Comparison of ENCODE assay signal across 18 mouse cellular contexts in genomic region chr2:174792436-174793125, GRCm38 (mm10). TPM values are rescaled to one million over a fixed set of nuclear protein-coding genes. Genes with fewer than 3 reads are reported as not detected.
DNase-seq lines count a peak whose midpoint lies in the region; ATAC-seq lines count a peak whose summit lies in the region.
"Had no signal": no experiment of that assay in that cellular context is flagged by ENCODE, and none has a peak within 500 bp of the region (broad histone marks: within the 10 kb centered on the region; RNA-seq: fewer than 3 reads in every experiment).

No protein-coding gene starts in this region.

- H3K4me3 ChIP-seq in forebrain, embryonic 16.5 days (replicated peaks; ENCODE audit: low read length): no peak overlapping the region
- H3K4me3 ChIP-seq: embryonic facial prominence, embryonic 10.5 days; forebrain, embryonic 13.5 days; gastrocnemius, adult 2 months; heart, embryonic 13.5 days had no signal

- H3K27me3 ChIP-seq in forebrain, embryonic 16.5 days (replicated peaks; ENCODE audit: control insufficient read depth, insufficient read depth, low read length): no peaks in the 10 kb centered on the region
- H3K27me3 ChIP-seq: forebrain, embryonic 13.5 days; heart, embryonic 13.5 days had no signal

- peak; percentile 5 for DNase-seq in cerebellum, adult 11 months
- peak; percentile 16 to 26 for DNase-seq in cerebellum, adult 18-20 months
- DNase-seq in cerebellum, adult 9-11 months: peak; percentile 30
- peak; percentile 12 to 34 for DNase-seq in cerebellum, postnatal 36 days
- no peak for DNase-seq in T-cell, adult 2 months (ENCODE audit: low spot score)
- DNase-seq: adrenal gland, postnatal 14 days; gastrocnemius, adult 2 months; gastrocnemius, postnatal 25 days; heart, postnatal 36 days; kidney, adult 11 months; kidney, adult 9 months had no signal

- no peak overlapping the region for H3K4me2 ChIP-seq in forebrain, embryonic 16.5 days (ENCODE audit: low read length)
- H3K4me2 ChIP-seq: forebrain, embryonic 13.5 days; heart, embryonic 13.5 days had no signal

- no peaks in the 10 kb centered on the region for H3K9me3 ChIP-seq in forebrain, embryonic 16.5 days (ENCODE audit: control insufficient read depth, low read length)
- H3K9me3 ChIP-seq: embryonic facial prominence, embryonic 10.5 days; forebrain, embryonic 13.5 days; heart, embryonic 13.5 days had no signal

- 80% methylated on average over 8 of the region's 8 CpGs for WGBS in forebrain, embryonic 16.5 days

- no peak overlapping the region for H3K27ac ChIP-seq in forebrain, embryonic 16.5 days (ENCODE audit: low read length)
- H3K27ac ChIP-seq: embryonic facial prominence, embryonic 10.5 days; forebrain, embryonic 13.5 days; gastrocnemius, adult 2 months; heart, embryonic 13.5 days had no signal

- no peak for ATAC-seq in activated CD4-positive, CD25-positive, alpha-beta regulatory T cell, adult 4 months
- ATAC-seq in forebrain, embryonic 16.5 days: no peak
- ATAC-seq: forebrain, embryonic 13.5 days; hindbrain, embryonic 16.5 days; inflammation-experienced regulatory T-cells, adult 6 months had no signal

- no peaks in the 10 kb centered on the region for H3K4me1 ChIP-seq in forebrain, embryonic 16.5 days (replicated peaks; ENCODE audit: control insufficient read depth, insufficient read depth, low read length)
- H3K4me1 ChIP-seq: forebrain, embryonic 13.5 days; heart, embryonic 13.5 days had no signal

- no peak overlapping the region for H3K9ac ChIP-seq in forebrain, embryonic 16.5 days (replicated peaks; ENCODE audit: low read depth, low read length)
- H3K9ac ChIP-seq: forebrain, embryonic 13.5 days; heart, embryonic 13.5 days had no signal

- H3K36me3 ChIP-seq in forebrain, embryonic 16.5 days (ENCODE audit: control insufficient read depth, insufficient read depth): no peaks in the 10 kb centered on the region
- H3K36me3 ChIP-seq: embryonic facial prominence, embryonic 10.5 days; heart, embryonic 13.5 days had no signal

RNA-seq across cellular contexts. Expression of gene Edn3, which starts 32.2 kb away (rescaled TPM):
- polyA plus RNA-seq in activated CD4-positive, CD25-positive, alpha-beta regulatory T cell, adult 4 months (2017; shearing (Covaris generic)): not detected
- 3.7 and 5.2 TPM in 2 replicates for polyA plus RNA-seq in forebrain, embryonic 16.5 days (2015; fragmentation: Nextera tagmentation; extraction: Ambion mirVana)
- polyA plus RNA-seq: inflammation-experienced regulatory T-cells, adult 6 months had no signal
